Mouse (Mus musculus) left cerebral cortex, postnatal 25 days (tissue): ENCODE measurements around the gene Tspan32. TPM values are rescaled to one million over a fixed set of nuclear protein-coding genes. Genes with fewer than 3 reads are reported as not detected.

ENCODE experiments used
- DNase-seq, 2 experiments: peaks; one replicate each; pipeline ENCODE4 v3.0.0; 2022; ENCODE audit warnings: low spot score in 2 of 2, mixed read lengths in 1 of 2
- intact Hi-C: fragments of 180-260 bp; cut with DNase I; formaldehyde crosslinking; loops from one replicate; pipeline ENCODE4 v1.15.1; 2025
- total RNA-seq, 2 experiments: library from RNA; stranded (reverse); gene quantifications; 2 replicates each; pipeline ENCODE4 v1.2.3; 2021

Gene Tspan32
- total RNA-seq, 2 experiments from 2014 or later = 0.23 TPM; not detected in 1

- DNase-seq = no peak
- intact Hi-C loops = no loop called here
These were observed 18.7 kb downstream of the Tspan32 start for GRCm38 (mm10) chr7:143023499-143023898.

GRCm38 (mm10) chr7:143024293-143024692, 19.4 kb downstream of the Tspan32 start:
- intact Hi-C loops = no loop called here
- DNase-seq = no peak

DNA sequence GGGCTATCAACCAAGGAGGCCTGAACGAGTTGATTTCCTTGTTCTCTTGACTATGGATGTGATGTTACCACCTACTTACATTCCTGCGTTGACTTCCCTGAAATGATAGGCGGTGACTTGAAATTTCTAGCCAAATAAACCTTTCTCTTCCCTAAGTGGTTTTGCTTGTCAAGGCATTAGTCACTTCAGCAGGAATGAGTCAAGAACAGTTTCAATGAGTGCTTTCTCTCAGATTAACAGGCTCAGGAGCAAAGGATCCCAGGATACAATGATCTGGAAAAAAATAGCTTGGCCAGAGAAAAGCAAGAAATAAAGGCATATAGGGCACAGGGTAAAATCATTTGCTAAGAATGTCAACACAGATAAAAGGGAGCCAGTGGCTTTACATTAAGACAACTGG, 20.6 kb downstream of the Tspan32 start:
- intact Hi-C loops = no loop called here
- no peak for DNase-seq

- intact Hi-C loops = no loop called here
- no peak for DNase-seq
These were observed 22.4 kb downstream of the Tspan32 start for GRCm38 (mm10) chr7:143027196-143027595.

DNA sequence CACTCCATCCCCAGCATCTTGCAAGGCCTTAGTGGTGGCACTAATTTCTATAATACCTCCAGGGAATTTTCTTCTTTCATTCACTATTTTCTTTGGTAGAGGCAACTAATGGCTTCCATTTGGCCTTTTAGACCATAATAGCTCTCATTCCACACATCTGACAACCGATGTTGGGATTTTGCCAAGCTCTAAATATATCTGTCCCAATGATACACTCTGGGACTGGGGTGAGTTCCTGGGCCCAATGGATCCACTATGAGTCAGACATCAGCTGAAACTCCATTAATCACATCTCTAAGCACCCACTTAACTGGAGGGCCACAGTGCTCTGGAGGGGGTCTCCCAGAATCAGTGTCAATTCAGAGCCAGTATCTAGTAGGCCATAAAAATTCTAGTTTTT, 27.0 kb downstream of the Tspan32 start:
- intact Hi-C loops = no loop called here

DNA sequence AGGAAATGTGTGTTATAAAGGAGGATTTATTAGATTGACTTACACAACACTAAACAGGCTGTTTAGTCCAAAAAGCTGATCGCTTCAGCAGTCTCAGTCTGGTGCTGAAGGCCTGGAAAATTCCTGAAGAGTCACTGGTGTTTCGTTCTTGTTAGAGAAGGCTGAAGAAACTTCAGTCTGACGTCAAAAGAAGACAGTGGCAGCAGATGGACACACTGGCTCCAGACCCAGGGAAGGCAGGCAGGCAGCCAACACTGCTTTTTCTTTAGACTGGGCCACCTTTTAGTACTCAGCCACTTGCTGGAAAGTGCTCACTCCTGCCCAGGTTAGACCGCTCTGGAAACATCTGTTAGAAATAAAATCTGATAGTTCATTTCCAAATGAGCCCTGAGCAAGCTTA, 28.7 kb downstream of the Tspan32 start:
- DNase-seq = peak in 1 of 2 experiments; percentile 67
- intact Hi-C loops = no loop called here

More for the DNA sequence above, 27.0 kb downstream of the Tspan32 start:
- no peak for DNase-seq

- no peak for DNase-seq
- intact Hi-C loops = no loop called here
These were observed 29.3 kb downstream of the Tspan32 start for GRCm38 (mm10) chr7:143034112-143034511.

- intact Hi-C loops = no loop called here
- DNase-seq = no peak
These were observed 29.9 kb downstream of the Tspan32 start for GRCm38 (mm10) chr7:143034519-143035450.

DNA sequence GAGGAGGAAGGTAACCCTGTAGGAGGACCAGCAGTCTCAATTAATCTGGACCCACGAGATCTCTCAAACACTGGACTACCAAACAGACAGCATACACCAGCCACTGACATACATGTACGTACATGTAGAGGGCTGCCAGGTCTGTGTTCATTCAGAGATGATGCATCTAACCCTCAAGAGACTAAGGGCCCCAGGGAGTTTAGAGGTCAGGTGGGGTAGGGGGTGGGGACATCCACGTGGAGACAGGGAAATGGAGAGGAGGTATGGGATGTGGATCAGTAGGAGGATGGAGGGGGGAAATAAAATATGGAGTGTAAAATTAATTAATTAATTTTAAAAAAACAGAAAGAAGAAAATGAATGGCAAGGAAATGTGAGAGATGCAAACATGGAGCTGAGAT, 31.9 kb downstream of the Tspan32 start:
- no peak for DNase-seq

DNA sequence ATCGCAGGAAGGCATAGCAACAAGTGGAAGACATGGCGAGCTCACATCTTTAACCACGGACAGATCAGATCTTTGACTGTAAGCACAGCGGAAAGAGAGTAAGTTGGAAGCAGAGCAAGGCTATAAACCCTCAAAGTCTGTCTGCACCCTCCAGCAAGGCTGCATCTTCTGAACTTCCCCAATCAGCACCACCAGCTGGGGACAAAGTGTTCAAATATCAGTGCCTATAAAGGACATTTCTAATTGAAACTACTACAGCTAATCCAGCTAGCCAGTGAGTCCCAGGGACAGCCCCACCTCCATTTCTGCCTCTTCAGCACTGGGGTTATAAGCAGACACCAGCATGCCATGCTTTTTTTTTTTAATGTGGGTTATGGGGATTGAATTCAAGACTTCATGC, 32.5 kb downstream of the Tspan32 start:
- DNase-seq = no peak
- intact Hi-C loops = no loop called here

More for the DNA sequence above, 31.9 kb downstream of the Tspan32 start:
- intact Hi-C loops = no loop called here

DNA sequence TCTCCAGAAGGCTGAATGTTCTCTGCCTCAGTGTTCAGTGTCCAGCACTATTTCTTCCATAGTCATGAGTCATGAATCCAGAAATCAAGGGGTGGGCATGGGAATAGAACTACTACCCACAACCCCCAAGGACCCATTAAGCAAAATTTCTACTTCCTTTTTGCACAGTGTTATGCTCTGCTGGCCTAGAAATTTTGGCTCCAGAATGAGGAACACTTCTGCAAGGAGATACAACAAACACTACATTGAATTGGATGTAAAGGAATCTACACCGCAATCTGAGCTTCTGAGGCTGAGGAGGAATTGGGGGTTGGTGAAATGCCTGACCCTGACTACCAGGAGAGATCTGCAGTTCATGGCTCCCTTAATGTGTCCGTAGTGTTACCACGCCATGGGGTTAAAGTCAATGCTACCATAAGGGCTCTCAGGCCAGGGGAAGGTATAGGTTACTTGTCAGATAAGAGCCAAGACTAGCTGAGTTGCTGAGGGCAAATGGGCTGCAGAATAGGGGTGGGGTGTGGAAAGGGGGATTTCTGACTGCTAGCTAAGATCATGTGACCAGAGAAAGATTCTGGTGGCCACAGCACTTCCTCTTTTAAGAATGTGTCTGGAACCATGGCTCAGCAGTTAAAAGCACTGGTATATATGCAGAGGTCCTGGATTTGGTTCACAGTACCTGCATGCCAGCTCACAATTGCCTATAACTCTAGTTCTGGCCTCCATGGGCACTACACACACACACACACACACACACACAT, 33.5 kb downstream of the Tspan32 start:
- DNase-seq = no peak
- intact Hi-C loops = no loop called here

DNA sequence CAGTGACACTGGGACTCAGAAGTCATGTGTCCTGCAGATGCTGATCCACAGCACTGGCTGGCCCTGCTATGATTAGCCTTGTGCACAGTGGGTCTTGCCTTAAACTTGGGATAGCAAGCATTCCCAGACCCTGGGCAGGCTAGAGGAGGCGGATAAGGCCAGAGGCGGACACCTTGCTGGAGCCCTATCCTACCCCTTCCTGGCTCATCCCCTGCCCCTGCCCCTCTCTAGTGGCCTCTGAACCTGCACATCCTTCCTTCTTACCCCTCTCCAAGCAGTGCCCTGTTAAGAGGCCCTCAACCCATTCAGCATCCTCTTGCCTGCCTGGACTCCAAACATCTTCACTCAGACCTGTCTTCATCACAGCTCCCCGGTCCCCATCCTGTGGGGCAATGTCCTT, 35.7 kb downstream of the Tspan32 start:
- intact Hi-C loops = no loop called here
- DNase-seq = no peak

DNA sequence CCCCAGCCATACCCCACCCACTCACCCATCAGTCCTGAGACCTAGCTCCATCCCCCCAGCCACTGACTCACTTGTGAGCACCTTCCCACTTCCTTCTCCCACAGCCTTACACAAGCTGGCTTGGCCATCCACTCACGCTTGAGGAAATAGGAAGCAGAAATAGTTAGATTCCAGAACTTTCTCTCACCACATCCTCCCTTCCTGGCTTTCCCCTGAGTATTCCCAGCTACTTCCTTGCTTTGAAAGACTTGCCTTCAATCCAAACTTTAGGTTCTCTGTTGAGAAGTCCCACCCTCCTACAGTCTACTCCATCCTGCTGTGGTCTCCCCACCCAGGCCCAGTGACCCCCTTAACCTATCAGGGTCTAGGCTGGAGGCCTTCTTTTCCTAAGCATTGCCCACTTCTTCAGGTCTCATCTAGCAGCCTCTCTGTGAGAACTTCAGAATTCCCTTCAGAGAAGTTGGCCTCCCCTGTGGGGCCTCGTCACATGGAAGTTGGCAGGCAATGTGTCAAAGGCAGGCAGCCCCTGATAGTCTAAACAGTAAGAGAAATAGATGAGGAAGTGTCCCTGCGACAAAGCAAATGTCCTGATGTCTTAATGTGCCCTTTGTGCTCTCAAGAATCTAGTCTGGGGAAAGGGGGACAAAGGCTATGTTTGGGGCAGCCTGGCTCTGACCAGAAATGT, 36.4 kb downstream of the Tspan32 start:
- no peak for DNase-seq
- intact Hi-C loops = no loop called here

GRCm38 (mm10) chr7:143042089-143042488, 37.2 kb downstream of the Tspan32 start:
- intact Hi-C loops = no loop called here

GRCm38 (mm10) chr7:143042897-143043300, 38.1 kb downstream of the Tspan32 start:
- DNase-seq = no peak
- intact Hi-C loops = no loop called here

More at GRCm38 (mm10) chr7:143042089-143042488, 37.2 kb downstream of the Tspan32 start:
- no peak for DNase-seq

GRCm38 (mm10) chr7:143044049-143044825, 39.4 kb downstream of the Tspan32 start:
- intact Hi-C loops = no loop called here

GRCm38 (mm10) chr7:143044826-143045206, 40.0 kb downstream of the Tspan32 start:
- intact Hi-C loops = no loop called here
- no peak for DNase-seq

More at GRCm38 (mm10) chr7:143044049-143044825, 39.4 kb downstream of the Tspan32 start:
- DNase-seq = no peak

DNA sequence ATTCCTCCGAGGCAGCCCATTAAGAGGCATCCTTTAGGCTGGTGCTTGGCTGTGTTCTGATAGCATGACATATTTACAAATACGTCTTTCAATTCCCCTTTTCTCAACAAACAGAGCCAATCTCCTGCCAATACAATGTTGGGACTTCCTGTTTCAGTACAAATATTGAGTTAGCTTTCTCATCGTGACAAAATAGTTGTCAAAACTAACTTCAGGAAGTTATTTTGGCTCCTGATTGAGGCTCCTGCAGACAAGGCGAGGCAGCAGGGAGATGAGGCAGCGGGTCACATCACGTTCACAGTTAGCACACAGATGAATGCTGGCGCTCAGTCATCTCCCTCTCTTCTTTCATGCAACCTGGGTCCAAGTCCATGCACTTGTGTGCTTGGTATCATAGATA, 41.5 kb downstream of the Tspan32 start:
- DNase-seq = no peak
- intact Hi-C loops = no loop called here

DNA sequence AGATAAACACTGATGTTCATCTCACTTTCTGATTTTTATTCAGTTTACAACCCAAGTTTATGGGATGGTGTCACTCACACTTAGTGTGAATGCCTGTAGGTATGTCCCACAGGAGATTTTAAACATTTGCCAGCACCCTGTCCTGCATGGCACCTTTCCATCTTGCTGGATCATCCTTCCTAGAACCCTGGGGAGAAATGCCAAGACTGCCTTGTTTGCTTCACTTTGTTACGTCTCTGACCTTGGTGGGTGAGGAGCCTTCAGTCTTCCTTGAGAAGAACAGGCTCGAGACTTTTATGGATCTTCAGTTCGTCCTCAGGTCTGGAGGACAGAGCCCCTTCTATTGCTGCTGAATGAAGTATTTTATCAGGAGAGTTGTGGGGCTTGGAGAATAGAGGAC, 44.5 kb downstream of the Tspan32 start:
- DNase-seq = no peak
- intact Hi-C loops = no loop called here
